Mouse (Mus musculus): ENCODE data around the gene Tpcn2. TPM values are rescaled to one million over a fixed set of nuclear protein-coding genes. Genes with fewer than 3 reads are reported as not detected.

The Tpcn2 gene
- polyA plus RNA-seq, 1 experiment, result 32.4 TPM

DNA sequence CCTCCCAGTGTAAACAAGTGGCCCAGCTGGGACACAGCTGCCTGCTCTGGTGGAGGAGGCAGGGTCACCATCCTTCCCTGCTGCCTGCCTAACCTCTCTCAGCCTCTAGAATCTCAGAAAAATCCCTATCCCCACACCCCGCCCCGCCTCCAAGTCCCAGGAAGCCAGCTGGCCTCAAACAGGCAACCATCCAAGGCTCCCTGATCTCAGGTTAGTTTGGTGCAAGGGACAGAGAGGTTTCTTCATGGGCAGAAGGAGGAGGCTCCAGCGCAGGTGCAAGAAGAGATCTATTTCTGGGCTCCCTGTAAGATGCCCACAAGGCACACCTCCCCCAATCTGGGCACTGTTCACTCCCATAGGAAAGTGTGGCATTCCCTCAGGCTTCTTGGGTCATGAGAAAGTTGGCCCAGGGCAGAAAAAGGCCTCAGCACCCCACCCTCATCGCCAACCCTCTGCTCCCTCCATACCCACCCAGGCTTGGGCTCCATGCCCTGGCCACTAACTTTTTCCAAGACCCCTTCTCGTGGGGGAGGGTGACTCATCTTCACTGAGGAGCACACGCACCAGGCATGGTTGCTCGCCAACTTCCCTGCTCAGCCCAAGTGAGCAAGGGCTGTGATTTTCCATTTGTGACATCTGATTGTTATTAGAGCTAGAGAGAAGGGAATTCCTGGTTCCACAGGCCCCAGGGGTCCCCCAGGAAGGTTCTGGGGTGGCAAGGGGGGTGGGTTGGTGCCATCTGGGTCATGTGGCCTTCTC is 15.9 kb upstream of the Tpcn2 start:
- no peak for DNase-seq (ENCODE audit: low spot score)

DNA sequence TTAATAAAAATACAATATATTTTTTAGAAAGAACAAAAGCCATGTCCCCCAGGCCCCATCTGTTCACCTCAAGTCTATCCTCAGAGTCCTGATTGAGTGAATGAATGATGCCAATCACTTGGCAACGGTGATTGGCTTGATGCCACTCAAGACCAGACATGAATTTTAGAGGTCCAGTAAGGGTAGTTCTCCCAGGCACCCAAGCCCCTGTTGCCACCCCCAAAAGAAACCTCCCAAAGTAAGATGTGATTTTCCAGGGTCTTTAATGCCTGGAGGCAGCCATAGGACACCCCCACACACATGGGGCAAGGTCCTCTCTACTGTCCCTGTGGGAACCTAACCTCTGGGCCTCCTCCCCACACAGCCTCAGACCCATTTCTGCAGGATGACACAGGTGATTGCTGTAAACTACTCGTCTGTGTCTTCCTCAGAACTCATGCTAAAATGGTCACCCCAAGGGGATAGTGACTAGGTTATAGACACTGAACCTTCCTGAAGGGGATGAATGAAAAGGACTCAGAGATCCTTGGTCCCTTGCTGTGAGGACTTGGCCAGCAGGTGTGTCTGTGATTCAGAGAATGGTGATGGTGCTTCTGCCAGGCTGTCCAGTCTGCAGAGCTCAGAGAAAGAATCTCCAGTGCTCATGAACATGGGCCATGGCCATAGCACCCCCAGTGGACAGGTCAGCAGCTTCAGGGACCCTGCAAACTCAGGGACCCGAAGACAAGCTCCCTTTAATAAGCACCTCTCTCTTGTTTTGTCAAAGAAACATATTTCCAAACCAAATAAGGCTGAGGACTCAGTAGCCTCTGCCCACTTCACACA is 15.1 kb upstream of the Tpcn2 start:
- DNase-seq (ENCODE audit: low spot score), result no peak

DNA sequence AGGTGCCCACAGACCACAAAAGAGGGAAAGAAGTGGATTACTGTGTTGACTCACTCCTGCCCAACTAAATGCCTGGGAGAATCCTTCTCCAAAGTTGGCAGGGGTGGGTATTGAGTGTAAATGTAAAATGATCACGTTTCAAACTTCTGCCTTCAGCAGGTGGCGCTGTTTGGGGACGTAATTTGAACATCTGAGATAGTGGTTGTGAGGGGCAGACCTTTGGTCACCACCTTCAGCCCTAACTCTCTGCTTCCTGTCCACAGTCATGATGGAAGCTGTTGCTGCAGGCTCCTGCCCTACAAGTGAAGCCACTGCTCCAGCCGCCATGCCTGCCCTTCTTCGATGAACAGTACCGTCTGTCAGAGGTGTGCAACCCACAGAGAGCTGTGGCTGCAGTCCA is 10.0 kb upstream of the Tpcn2 start:
- no peak for DNase-seq (ENCODE audit: low spot score)

DNA sequence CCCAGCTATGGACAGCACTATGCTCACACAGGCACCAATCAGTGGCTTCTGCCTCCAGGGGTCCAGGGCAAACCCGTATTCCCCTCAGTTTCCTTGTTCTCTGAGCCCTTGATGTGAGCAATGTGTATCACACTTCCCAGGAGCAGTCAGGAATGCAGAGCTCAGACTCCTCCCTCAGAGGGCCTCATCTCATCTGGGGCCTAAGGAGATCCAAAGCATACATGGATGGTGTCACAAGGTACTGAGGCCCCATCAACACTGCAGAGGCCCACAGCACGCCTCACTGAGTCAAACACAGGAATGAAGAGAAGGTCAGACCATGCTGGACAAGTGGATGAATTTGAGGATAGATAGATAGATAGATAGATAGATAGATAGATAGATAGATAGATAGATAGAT is 8.9 kb upstream of the Tpcn2 start:
- no peak for DNase-seq (ENCODE audit: low spot score)

- no peak for DNase-seq (ENCODE audit: low spot score)
These were observed 8.0 kb upstream of the Tpcn2 start for GRCm38 (mm10) chr7:145291847-145292246.

GRCm38 (mm10) chr7:145289302-145289701 is 5.5 kb upstream of the Tpcn2 start:
- DNase-seq (ENCODE audit: low spot score), result no peak

GRCm38 (mm10) chr7:145287410-145287809 is 3.6 kb upstream of the Tpcn2 start:
- no peak for DNase-seq (ENCODE audit: low spot score)

DNA sequence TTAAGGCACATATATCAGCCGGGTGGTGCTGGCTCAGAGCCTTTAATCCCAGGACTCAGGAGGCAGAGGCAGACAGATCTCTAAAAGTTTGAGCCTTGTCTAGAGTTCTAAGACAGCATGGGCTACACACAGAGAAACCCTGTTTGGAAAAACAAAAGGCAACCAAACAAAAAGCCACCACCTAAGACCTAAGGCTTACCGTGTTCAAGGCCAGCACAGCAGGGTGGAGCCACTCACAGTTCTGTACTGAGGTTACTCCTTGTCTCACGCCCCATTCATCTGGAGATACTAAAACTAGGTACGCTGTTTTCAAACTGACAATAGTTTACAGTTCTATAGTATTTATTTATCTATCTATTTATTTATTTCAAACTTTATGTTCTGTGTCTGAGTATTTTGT is 1.7 kb upstream of the Tpcn2 start:
- no peak for DNase-seq (ENCODE audit: low spot score)

DNA sequence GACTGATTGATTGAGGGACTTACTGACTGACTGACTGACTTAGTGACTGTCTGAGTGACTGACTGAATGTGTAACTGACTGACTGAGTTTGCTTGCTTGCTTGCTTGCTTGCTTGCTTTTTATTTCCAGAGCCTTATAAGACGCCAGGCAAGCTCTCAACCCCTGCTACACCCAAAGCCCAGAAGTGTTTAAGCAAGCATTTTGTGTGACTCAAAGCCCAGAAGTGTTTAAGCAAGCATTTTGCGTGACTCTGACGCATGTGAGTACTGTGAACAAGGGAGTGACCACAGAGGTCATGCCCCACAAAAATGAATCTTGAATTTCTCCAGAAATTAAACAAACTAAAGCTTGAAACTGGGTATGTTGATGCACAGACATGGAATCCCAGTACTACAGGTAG is 482 bp upstream of the Tpcn2 start:
- no peak for DNase-seq (ENCODE audit: low spot score)

GRCm38 (mm10) chr7:145283041-145283440 is 770 bp downstream of the Tpcn2 start:
- DNase-seq (ENCODE audit: low spot score), result no peak

- no peak for DNase-seq (ENCODE audit: low spot score)
These were observed 2.4 kb downstream of the Tpcn2 start for GRCm38 (mm10) chr7:145281396-145281795.

DNA sequence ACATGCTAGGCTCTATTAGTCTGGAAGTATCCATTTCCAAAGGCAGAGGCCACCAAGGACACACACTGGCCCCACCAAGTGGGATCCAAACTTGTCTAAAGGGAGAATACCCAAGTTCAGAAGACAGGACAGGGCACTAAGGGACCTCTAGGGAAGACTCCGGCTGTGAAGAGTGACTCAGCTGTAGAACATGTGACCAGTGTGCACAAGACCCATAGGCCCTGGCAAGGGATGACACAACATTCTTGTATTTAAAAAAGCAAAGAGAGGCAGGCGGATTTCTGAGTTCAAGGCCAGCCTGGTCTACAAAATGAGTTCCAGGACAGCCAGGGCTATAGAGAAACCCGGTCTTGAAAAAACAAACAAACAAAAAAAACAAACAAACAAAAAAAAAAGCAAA is 8.3 kb downstream of the Tpcn2 start:
- no peak for DNase-seq (ENCODE audit: low spot score)

- no peak for DNase-seq (ENCODE audit: low spot score)
These were observed 12.9 kb downstream of the Tpcn2 start for GRCm38 (mm10) chr7:145270955-145271354.

- no peak for DNase-seq (ENCODE audit: low spot score)
These were observed 14.9 kb downstream of the Tpcn2 start for GRCm38 (mm10) chr7:145268890-145269289.

- DNase-seq (ENCODE audit: low spot score), result no peak
These were observed 17.8 kb downstream of the Tpcn2 start for GRCm38 (mm10) chr7:145266011-145266410.

DNA sequence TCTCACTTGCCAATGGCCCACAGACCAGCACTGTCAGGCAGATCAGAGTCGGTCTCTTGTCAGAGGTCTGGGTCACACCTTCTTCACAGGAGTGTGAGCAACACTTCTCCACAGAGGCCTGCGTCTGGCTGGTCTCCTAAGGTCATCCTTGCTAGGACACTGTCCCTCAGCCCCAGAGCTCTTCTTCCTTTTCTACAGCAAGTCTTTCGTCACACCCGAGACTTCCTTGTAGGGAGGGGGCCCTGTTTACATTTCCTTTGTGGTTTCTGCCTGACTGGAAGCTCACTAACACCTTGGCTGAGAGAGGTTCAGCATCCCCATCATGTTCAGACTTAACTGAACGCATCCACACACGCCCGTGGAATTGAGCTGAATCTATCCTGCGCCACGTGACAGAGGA is 19.6 kb downstream of the Tpcn2 start:
- DNase-seq (ENCODE audit: low spot score), result no peak

- no peak for DNase-seq (ENCODE audit: low spot score)
These were observed 27.7 kb downstream of the Tpcn2 start for GRCm38 (mm10) chr7:145256092-145256491.

GRCm38 (mm10) chr7:145253986-145254630 is 29.7 kb downstream of the Tpcn2 start:
- DNase-seq (ENCODE audit: low spot score), result no peak

DNA sequence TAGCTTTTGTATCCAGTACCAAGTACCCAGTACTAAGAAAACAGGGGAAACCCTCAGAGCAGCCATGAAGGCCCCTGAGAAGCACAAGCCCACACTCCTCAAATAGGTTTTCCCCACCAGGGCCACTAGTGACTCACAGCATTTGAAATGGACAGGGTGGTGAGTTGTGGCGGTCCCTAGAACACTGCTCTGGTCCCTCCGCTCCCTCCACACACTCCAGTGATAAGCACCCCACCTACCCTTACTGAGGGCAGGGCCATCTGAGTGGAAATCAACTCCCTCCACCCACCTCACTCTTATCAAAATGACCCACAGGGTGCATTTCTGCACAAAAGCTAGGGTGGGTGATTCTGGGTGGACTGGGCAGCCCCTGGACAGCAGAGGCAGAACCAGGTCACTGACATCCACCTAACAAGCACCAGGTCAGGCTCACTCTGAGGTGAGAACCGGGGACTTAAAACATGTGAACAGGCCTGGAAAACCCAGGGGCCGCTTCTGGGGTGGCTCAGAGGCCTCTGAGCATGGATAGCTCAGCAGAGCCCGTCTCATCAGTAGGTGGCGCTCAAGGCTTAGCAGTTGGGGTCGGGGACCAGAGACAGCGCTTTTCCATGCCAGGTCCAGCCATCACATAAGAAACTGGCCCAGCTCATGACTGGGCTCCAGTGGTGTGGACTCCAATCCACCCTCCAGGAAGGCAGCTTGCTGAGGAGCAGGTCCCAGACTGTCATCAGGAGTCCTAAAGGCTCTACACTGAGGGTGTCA is 30.9 kb downstream of the Tpcn2 start:
- peak; percentile 63 for DNase-seq (ENCODE audit: low spot score)

DNA sequence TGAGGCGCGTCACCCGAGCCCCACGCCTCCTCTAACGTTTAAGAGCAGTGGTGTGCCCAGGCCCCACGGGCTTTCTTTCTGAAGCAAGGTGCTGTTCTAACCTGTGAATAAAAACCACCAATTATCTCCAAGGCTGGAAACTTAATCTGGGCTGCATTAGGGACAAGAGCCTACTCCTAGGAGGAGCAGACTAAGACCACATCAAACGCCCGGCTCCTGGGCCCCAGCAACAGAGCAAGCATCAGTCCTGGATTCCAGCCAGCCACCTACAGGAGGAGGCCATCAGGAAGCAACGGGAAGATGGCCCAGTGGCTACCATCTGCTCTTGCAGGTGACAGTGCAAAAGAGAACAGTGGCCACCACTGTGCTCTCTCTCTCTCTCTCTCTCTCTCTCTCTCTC is 33.6 kb downstream of the Tpcn2 start:
- DNase-seq (ENCODE audit: low spot score), result no peak

DNA sequence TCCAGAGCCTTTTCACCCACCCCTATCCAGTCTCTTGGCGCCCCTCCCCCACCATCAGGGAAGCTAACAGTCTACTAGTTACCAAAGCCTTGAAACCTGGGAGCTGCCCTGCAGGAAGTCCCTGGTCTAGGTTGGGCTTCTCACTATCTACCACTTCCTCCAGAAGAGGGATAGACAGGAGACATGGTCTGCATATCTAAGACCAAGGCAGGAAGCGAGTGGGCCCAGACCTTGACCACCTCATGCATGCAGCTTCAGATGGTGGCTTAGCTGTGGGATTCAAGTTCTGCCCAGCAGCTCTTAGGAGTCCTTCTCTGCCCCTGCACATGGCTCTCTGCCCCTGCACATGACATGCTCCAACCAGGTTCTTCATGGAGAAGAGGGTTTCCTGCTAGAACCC is 34.9 kb downstream of the Tpcn2 start:
- DNase-seq (ENCODE audit: low spot score), result no peak

All from urinary bladder, adult 2 months (tissue).